Mouse (Mus musculus) splenic B cell, adult 2 months (primary cell): ENCODE data around the gene Klhl41.
A peak's percentile ranks its signal among the peaks of the same experiment; 100 is the strongest.
"Not testable (repeated sequence)": the region's sequence is repeated elsewhere in the genome, so short reads cannot be mapped to it uniquely, and the experiment has no call there.

ENCODE experiments used
- DNase-seq: peaks from one replicate; pipeline ENCODE4 v3.0.0-alpha.2; 2011; ENCODE audit warnings: low read depth, low spot score
- H3K27me3 ChIP-seq: 2 replicates; pipeline ENCODE4 v1.6.1; 2012; ENCODE audit warnings: mild to moderate bottlenecking, low read length, moderate library complexity, mixed read lengths; ENCODE audit not compliant: control insufficient read depth, poor library complexity, insufficient read depth, severe bottlenecking
- H3K36me3 ChIP-seq: 2 replicates; pipeline ENCODE4 v1.6.1; 2012; ENCODE audit warnings: mild to moderate bottlenecking, low read length, moderate library complexity, mixed read lengths; ENCODE audit not compliant: control insufficient read depth, poor library complexity, insufficient read depth, severe bottlenecking

The Klhl41 gene

DNA sequence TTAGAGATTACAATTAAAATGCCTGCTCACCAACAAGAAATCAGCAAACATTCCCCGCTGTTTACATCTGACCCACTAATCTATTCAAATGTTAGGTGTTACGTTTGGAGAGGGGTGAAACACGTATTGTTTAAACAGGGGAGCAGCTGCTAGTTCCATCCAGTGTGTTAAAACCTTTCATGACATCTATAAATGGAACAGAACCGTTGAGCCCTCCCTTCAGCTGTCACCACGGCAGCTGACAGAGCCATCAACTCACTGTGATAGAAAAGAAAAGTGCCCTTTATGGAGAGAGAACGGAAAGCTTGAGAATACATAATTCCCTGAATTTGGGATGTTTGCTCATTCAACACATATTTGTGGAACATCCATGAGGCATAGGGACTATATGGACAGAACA lies 1.5 kb upstream of the Klhl41 start:
- no peaks in the 10 kb centered on the region for H3K36me3 ChIP-seq
- no peaks in the 10 kb centered on the region for H3K27me3 ChIP-seq
- DNase-seq = no peak

DNA sequence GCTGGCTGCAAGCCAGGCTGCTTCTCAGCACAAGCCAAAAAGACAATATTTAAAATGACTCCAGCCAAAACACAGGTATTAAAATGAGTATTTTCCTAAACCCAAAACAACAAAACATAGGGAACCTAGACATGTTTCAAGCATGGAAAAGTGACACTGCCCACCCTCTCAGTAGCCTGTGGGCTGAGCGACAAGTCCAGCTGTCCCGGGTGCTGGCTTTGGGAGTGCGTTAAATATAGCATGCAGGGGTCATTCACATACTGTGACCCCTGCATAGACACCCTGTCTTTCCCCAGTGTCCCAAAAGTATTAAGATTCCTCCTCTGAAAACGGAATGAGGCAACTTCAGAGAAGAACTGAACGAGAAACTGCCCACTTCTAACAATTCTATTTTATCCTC lies 3.8 kb downstream of the Klhl41 start:
- no peak for DNase-seq
- Histone ChIP-seq H3K27me3 (no peaks in the 10 kb centered on the region), H3K36me3 (no peaks in the 10 kb centered on the region)

- H3K27me3 ChIP-seq = no peaks in the 10 kb centered on the region
- H3K36me3 ChIP-seq = no peaks in the 10 kb centered on the region
- no peak for DNase-seq
These were observed 5.3 kb downstream of the Klhl41 start for GRCm38 (mm10) chr2:69675266-69675665.

DNA sequence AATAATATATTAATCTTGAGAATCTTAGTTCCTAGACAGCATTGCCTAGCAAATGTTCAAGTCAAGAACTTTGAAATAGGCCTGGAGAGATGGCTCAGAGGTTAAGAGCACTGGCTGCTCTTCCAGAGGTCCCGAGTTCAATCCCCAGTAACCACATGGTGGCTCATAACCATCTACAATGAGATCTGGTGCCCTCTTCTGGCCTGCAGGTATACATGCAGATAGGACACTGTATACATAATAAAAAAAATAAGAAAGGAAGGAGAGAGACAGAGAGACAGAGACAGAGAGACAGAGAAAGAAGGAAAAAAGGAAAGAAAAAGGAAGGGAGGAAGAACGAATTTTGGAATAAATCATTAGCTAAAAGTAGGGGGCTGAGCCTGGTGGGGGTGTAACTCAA lies 6.8 kb downstream of the Klhl41 start:
- Histone ChIP-seq H3K36me3 (no peaks in the 10 kb centered on the region), H3K27me3 (no peaks in the 10 kb centered on the region)
- DNase-seq = peak; percentile 20

GRCm38 (mm10) chr2:69677215-69677614 lies 7.3 kb downstream of the Klhl41 start:
- H3K27me3 ChIP-seq, DNase-seq, H3K36me3 ChIP-seq: not testable (repeated sequence)

GRCm38 (mm10) chr2:69679990-69680389 lies 10.1 kb downstream of the Klhl41 start:
- no peaks in the 10 kb centered on the region for H3K27me3 ChIP-seq
- DNase-seq = peak; percentile 15
- H3K36me3 ChIP-seq = no peaks in the 10 kb centered on the region

GRCm38 (mm10) chr2:69681931-69682330 lies 12.0 kb downstream of the Klhl41 start:
- no peaks in the 10 kb centered on the region for H3K27me3 ChIP-seq
- no peak for DNase-seq
- no peaks in the 10 kb centered on the region for H3K36me3 ChIP-seq

DNA sequence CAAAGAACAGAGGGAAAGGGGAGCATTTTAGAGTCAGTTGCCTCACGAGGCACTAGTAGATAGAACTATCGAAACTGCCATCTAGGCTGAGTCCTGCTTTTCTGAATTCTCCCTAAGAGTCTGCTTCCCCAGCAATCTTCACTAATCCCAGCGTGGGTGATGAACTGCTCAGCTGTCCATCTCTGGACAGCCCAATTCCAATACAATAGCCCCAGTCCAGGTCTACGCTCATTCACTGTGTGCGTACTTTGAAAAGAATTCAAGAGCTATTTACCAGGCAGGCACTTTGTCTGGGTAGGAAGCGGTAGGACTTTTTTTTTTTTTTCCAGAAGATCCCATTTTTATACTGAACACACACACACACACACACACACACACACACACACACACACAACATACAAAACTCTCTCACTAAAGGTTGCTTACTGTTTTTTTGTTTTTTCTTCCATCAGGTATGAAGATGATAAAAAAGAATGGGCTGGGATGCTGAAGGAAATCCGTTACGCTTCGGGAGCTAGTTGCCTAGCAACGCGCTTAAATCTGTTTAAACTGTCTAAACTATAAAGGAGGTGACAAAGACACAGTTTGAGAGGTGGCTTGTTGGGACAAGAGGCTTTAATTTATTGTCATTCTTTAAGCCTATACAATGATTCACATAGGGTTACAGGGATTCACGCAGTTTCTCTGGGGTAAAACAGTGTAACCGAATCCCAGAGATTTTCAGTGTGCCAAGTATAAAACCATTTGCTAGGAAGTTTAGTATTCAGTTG lies 13.3 kb downstream of the Klhl41 start:
- Histone ChIP-seq H3K27me3 (no peaks in the 10 kb centered on the region), H3K36me3 (no peaks in the 10 kb centered on the region; the same call in 1 of the 2 replicates)
- DNase-seq = no peak

DNA sequence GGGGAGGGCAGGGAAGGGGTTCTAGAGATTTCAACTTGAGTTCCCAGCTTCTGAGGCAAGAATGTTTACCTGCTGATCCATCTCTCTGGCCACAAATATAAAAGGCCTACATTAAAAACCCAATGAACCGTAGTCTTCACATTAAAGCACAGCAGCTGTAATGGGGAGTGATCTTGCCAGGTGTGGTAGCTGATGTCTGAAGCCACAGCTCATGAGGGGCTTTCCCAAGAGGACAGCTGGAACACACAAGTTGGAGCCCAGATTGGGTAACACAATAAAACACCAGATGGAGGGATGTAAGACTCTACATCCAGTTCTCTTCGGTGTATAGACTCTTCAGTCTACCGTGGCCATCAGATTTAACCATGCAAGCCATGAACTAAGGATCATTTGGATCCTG lies 14.6 kb downstream of the Klhl41 start:
- Histone ChIP-seq H3K27me3 (no peaks in the 10 kb centered on the region), H3K36me3 (no peaks in the 10 kb centered on the region; the same call in 1 of the 2 replicates)
- DNase-seq = no peak

DNA sequence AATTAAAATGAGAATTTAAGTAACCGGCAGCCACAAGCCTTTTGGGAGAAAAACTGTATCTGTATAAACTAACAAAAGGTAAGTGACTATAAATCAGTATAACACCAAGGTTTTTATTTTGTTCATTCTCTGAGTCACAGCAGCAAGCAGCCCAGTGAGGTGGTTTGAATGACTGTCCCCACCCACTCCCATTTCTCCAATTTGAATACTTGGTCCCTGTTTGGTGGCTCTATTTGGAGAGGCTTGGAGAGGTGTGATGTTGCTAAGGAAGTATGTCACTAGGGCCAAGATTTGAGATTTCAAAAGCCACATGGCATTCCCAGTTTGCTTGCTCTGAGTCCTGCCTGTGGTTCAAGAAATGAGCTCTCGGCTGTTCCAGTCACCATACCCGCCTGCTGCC lies 20.3 kb downstream of the Klhl41 start:
- H3K27me3 ChIP-seq = no peaks in the 10 kb centered on the region
- no peak for DNase-seq
- peaks cover 4% of the 10 kb centered on the region; the same call in 1 of the 2 replicates for H3K36me3 ChIP-seq

- Histone ChIP-seq H3K36me3 (peaks cover 4% of the 10 kb centered on the region; the same call in 1 of the 2 replicates), H3K27me3 (no peaks in the 10 kb centered on the region)
- no peak for DNase-seq
These were observed 20.9 kb downstream of the Klhl41 start for GRCm38 (mm10) chr2:69690843-69691242.

- DNase-seq = peak; percentile 10
- H3K36me3 ChIP-seq = 0 out of 2 replicates have a peak, but pooled peaks cover 4% of the 10 kb centered on the region
- no peaks in the 10 kb centered on the region for H3K27me3 ChIP-seq
These were observed 23.6 kb downstream of the Klhl41 start for GRCm38 (mm10) chr2:69693501-69693900.

GRCm38 (mm10) chr2:69700446-69700845 lies 30.5 kb downstream of the Klhl41 start:
- H3K36me3 ChIP-seq = 0 out of 2 replicates have a peak, but pooled peaks cover 2% of the 10 kb centered on the region
- DNase-seq = no peak
- H3K27me3 ChIP-seq = no peaks in the 10 kb centered on the region

DNA sequence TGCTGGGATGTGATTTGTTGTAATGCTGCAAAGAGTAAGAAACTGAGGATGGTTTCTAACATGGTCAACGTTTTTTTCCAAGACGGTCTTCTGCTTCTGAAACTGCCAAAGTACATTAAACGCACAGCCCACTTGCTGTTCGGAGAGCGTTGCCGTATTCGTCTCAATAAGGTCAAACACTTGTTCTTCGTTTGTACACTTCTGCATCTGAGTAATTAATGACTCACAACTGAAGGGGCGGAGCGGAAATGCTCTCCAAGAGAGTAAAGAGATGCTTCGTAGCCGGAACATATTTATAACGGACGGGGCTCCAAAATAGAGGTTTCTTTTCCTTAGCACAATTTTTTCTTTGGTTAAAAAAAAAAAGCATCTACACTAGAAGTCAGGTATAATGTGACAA lies 42.3 kb downstream of the Klhl41 start:
- H3K27me3 ChIP-seq = no peaks in the 10 kb centered on the region
- peaks cover 2% of the 10 kb centered on the region; the same call in 1 of the 2 replicates for H3K36me3 ChIP-seq
- DNase-seq = no peak

DNA sequence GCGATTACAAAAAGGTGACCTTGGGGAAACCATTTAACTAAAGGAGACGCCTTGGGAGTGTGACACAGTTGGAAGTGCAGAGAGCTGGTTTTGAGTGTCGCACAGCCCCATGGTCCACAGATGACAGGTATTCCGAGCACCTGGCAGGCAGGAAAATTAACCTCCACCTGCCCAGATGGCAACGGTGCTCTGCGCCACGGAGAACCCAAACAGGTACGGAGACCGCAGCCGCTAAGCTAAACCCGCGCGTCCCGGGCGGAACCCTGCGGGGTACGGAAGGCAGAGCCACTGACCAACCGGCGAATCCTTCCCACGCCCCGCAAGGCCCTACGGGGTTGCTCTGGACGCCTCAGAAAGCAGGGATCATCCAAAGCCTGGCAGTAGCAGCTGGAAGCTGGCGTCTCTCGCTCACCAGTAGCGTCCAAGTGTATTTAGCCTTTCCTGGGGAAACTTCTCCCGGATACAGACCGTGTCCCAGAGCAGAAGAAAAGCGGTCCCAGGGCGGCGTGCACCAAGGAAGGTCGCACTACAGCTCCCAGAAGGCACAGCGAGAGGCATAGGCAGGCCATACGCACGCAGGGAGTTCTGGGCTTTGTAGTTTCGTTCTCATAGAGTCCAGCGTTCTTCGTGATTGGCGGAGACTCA lies 43.2 kb downstream of the Klhl41 start, which contains the start of gene Fastkd1:
Gene Fastkd1 (minus strand): TSS at position 536 of the 645 bp plus-strand sequence.
- no peaks in the 10 kb centered on the region for H3K27me3 ChIP-seq
- no peaks in the 10 kb centered on the region; the same call in 1 of the 2 replicates for H3K36me3 ChIP-seq
- DNase-seq = peak; percentile 86
